Mouse (Mus musculus): ENCODE measurements around the gene Enc1. TPM values are rescaled to one million over a fixed set of nuclear protein-coding genes. Genes with fewer than 3 reads are reported as not detected.
"Not testable (repeated sequence)": the region's sequence is repeated elsewhere in the genome, so short reads cannot be mapped to it uniquely, and the experiment has no call there.

Gene Enc1
- total RNA-seq, 2 experiments from 2014 or later = 6.2 to 10.6 TPM

DNA sequence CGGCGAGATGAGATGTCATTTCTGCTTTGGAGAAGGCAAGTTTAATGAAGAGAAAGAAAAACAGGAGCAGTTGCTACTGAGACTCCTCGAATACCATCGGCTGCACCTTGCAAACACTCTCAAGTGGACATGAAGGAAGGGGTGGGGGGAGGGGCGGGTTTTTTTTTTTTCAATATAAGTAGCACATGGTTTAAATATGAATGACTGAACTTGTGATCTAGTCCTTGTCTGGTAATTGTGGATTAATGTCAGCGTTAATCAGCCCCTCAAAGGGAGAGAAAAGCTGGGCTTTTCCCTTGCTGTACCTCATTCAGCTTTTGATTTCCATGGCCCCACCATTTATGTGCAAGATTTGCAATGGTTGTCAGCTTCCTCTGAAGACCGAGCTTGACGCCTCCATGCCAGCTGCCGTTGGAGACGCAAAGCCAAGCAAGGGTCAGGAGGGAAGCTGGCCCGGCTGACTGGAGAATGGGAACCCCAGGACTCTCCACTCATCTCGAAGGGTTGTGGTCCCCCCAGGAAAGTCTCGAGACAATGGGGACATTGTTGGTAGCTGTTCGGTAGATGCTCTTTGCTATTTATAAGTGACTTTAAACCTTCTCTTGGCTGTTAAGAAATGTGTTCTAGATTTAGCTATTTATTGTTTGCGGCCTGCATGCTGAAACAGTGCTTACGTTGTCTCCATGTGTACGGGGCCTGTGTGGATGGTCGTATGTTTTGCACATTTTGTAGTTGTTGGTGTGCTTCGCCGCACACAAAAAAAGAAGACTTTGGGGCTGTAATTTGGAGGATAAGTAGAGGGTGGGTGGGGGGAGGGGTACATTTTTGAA, 9.9 kb downstream of the Enc1 start:
- DNase-seq (ENCODE audit: low spot score in 2 of 2) = no peak

DNA sequence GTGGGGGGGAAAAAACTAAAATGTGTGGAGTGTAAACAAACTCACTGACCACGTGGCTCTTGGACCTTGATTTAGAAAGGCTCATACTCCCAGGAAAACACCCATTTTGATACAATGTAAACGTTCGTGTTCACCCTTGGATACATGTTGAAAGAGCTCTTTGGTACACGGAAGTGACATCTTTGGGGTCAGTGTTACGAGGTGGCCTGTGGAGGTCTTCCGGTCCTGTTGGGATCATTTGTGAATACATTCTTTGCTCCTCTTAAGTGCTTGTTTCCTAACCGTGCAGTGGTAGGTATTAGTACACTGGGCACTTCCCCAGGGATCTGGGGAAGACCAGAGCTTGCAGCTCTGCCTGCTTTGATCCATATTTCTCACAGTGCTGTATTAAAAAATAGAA, 10.8 kb downstream of the Enc1 start:
- DNase-seq (ENCODE audit: low spot score in 2 of 2) = no peak

DNA sequence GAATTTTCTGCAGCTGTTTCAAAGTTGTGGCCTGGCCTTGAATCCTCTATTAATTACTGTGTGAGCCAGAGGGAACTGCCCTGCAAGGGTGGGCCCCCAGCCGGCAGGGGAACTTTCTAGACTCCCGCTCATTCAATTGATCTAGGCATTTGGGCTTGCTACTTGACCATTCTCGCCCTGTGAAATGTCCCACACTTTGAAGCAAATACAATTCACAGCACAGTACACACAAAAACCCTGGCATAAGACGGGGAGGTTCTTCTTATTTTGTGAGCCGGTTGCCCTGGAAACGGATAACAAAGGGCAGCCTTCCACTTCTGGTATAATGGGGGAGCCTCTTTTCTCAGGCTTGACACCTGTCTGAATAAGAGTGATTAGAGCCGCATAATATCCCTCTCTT, 11.6 kb downstream of the Enc1 start:
- DNase-seq (ENCODE audit: low spot score in 2 of 2) = no peak

DNA sequence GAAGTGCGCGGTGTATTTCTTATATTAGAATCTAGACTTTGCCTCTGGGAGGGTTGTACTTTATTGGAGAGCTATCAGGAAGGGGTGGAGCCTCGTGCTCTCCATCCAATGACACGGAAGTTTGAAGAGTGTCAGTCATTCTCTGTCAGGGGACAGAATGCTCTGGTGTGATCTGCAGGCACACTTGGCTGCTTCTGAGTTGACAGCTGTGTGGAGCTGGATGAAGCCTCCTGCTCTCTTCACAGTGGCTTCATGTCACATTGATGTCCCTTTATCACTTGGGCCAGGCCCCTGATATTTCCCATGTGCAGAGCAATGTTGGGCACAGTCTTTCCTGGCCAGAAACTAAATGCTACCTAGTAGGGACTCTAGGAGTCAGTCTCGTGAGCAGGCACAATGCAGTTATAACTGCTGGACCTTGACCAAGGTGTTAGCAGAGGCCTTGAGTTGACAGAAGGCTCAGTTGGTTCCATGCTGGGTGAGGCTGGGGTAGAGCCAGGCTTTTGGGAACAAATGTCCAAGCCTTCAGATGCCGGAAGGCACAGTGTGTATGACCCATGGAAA, 12.6 kb downstream of the Enc1 start:
- DNase-seq (ENCODE audit: low spot score in 2 of 2) = no peak

DNA sequence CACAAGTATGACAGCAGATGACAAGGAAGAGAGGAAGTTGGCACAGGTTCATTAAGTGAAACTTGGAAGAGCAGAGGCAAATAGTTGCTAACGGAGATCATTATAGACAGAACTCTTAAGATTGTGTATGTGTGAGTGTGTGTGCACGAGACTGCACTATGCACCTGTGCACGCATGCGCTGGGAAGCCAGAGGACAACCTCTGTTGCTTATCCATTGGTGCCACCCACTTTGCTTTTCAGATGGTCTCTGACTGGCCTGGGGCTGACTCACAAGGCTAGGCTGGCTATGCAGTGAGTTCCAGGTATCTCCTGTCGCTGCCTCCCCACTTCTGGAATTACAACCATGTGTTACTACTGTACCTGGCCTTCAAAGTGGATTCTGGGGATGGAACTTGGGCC, 13.1 kb downstream of the Enc1 start:
- DNase-seq (ENCODE audit: low spot score in 2 of 2) = no peak

DNA sequence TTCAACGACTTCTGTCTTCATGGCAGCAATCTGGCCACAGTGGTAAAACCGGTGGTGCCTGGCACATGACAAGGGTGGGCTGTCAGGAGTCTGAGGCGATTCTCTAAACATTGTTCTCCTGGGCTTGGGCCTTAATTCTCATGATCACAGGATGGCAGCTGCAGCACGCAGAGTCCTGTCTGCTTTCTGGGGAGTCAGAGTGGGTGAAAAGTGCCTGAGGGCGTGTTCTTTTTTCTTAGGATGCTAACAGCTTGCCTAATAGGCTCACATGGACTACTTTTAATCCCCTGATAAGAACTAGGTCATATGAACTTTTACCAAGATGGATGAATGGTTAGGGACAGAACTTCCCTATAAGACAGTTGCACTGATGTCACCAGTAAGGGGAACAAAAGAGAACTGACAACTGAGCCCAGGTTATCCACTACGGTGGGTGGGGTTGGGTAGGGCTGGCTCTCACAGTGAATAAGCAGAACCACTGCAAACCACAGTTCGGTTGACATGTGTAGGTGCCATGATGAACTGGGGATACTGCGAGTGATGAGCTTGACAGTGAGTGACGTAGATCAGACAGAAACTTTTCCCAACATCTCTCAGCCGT, 13.8 kb downstream of the Enc1 start:
- DNase-seq (ENCODE audit: low spot score in 2 of 2) = no peak

DNA sequence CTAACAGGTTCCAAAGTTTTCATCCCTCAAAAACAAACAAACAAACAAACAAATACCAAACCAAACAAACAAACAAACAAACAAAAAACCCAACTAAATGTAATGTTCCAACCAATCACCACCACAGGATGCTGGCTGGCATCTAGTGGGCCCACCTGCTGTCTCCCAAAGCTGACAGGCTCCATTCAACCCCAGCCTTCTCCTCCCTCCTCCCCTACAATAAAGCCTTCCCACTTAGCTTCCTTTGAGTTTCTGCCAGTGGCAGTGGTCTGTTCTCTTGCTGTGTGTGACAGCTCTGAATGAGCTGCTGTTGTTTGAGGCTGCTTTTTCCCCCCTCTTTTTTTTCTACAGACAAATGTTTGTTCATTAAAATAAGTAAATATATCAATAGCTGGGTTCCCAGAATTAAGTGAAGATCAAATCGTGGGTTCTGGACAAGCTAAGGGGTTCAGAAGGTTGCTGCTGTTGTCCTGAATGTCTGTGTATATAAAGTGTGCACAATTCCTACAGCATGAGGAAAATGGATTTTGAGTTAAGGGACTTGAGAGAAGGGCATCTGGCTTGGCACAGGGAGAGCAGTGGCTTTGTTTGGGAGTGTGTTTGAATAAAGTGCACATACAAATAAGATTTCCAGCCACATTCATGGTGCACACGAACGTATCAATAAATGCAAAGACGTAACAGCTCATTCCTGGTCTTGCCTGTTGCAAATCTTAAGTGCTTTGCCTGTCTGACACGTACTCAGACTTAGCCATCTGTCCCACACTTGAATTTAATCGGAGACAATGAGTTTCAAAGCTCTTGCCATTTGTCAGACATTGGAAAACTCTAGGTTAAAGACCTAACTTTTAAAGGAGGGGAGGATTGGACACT, 15.3 kb downstream of the Enc1 start:
- DNase-seq (ENCODE audit: low spot score in 2 of 2) = no peak

DNA sequence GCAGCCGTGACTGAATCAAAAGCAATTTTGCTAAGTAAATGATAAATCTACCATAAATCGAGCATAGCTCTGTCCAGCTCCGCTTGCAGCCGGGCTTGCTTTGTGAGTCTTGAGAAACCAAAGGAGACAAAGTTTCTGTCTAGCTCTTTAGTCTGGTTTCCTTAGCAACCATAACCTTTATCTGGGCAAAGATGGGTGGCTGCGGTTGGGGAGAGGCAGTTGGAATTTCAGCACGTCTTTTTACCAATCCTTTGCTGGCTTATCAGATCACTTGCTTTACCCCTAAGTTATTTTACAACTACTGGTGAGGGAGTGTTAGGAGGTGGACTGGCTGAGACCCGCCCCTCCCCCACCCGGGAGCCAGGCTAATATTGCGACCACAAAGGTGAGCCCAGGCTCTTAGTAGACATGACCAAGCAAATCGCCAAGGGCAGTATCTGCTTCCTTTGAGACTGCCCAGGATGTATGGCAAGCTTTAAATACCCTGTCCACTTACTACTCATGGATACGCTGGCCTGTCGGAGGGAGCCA, 16.0 kb downstream of the Enc1 start:
- DNase-seq (ENCODE audit: low spot score in 2 of 2) = no peak

DNA sequence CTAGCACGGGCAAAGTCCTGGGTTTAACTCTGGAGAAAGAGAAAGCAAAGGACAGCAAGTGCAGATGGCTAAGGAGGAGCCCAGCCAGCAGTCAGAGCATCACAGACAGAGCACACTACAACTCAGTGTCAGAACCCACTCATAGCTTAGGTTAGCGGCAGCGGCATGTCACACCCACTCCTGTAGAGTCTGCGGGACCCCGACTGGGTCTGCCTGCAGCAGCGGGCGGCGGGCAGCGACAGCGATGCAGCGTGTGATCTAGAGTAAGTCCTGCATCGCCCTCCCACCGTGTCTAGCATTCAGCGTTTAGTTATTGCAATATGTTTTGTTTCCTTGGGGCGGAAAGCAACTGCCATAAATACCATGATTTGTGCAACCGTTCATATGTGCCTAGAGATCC, 18.4 kb downstream of the Enc1 start:
- DNase-seq (ENCODE audit: low spot score in 2 of 2) = no peak

DNA sequence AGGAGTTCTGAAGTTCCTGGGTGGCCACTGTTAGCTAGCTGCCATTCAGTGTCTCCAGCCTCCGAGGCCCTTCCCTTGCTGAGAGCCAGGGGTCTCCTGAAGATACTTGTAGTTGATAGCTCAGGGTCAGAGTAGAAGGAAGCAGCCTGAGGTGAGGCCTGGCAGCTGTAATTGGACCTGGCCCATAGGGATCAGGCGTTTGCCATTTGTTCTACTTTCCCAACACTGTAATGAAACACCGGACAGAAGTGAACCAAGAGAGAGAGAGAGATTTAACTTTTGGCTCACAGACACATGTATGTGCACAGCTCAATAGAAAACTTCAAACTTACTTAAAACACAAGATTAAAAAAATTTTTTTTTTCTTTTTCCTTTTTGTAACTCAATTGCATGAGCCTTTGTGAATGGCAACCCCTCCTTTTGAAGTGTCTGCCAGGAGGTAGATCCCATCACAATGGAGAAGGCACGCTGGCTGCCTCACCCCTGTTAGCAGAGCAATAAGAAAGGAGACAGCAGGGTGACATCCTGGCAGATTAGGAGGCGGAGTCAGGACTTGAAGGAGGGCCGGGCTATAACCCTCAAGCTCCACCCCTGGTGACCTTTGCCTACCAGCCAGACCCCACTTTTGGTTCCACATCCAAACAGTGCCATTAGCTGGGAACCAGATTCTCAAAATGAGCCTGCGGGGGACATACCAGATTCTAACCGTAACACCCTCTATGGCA, 19.7 kb downstream of the Enc1 start:
- no peak for DNase-seq (ENCODE audit: low spot score in 2 of 2)

DNA sequence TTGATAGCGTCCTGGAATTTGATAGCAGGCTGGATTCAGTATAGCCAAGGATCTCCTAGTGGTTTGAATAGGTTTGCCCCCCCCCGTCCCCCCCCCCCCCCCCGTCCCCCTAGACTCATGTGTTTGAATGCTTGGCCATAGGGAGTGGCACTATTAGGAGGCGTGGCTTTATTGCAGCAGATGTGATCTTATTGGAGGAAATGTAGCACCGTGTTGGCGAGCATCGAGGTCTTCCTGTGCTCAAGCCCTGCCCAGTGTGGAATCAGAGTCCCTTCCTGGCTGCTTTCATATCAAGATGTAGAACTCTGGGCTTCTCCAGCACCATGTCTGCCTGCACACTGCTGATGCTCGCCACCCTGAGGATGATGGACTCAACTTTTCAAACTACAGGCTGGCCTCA, 20.6 kb downstream of the Enc1 start:
- DNase-seq (ENCODE audit: low spot score in 2 of 2) = no peak

DNA sequence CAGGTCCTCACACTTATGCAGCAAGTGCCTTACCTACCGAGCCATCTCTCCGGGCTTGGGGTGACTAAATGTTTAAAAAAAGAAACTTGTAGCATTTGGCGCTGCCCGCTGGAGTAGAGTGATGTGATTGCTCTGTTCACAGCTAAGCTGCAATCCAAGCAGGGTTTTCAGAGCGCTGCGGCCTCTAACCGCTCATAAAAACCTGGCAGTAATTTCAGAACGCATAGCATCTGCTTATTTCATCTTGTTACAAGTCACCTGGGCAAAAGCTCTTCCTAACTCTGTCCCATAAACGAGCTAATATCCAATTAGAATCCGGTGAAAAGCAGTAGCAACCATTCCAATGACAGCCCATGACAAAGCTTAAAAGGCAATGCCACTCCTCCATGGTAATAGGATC, 21.8 kb downstream of the Enc1 start:
- DNase-seq (ENCODE audit: low spot score in 2 of 2) = no peak

DNA sequence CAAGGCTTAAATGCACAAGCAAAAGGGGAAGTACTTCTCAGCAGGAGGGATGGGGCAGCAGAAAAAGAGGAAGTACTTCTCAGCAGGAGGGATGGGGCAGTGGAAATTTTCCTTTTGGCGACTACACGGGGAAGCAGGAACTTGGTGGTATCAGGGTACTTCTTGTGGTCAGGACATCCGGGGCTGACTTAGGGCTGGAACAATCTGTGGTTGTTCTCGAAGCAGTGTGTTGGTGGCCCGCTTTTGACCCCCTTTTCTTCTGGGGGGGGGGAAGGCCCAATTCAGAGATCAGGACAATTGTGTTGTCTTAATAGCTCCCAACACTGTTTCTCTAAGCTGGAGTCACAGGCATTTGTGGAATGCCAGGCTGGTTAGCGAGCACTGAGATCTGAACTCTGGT, 24.6 kb downstream of the Enc1 start:
- not testable (repeated sequence) for DNase-seq (ENCODE audit: low spot score in 2 of 2)

DNA sequence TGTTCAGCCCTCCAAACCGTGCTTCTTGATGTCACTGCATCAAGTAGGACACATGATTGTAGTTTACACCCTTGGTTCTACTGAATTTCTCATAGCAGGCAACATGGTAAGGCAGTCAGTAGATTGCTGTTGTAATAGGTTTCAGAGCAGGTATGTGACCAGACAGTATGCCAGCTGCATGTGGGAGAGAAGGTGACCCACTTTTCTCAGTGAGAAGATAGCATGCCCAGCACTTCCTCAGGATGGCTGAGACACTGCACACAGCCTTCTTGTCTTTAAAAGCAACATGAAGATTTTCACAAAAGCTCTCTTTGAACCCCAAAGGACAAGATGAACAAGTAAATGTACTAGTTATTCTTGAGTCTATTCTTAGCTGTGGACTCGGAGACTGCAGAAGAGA, 29.8 kb downstream of the Enc1 start:
- no peak for DNase-seq (ENCODE audit: low spot score in 2 of 2)

DNA sequence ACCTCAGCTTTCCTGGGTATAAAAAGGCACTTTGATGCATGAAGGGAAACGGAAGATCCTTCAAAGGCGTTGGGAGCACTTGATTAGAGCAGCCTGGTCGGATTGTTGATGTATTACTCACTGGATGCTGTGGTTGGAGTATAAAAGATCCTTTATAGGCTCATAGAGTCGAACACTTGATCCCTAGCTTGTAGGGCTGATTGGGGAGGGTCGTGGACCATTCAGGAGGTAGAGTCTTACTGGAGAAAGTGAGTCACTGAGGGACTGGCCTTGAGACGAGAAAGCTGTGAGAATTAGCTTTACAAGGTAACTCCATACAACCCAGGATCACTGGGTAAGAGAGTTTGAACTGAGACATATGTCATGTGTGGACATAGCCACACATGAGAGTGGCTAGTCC, 30.7 kb downstream of the Enc1 start:
- DNase-seq (ENCODE audit: low spot score in 2 of 2) = no peak

DNA sequence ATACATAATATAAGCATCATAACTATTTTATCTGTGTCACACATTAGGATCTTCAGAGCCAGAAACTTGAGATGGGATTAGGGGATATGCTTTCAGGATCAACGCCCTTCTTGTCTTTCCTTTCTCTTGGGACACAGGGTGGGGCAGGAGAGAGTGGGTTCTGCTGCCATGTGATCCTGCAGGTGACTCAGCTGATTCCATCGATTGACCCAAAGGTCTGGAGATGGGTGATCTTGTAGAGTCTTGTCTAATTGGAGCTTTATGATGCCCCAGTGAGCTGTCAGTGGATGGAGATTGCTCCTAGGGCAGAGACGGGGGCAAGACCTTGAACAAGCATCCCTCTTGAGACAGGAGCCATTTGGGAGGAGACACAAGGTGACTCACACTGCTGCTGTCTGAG, 33.9 kb downstream of the Enc1 start:
- no peak for DNase-seq (ENCODE audit: low spot score in 2 of 2)

DNA sequence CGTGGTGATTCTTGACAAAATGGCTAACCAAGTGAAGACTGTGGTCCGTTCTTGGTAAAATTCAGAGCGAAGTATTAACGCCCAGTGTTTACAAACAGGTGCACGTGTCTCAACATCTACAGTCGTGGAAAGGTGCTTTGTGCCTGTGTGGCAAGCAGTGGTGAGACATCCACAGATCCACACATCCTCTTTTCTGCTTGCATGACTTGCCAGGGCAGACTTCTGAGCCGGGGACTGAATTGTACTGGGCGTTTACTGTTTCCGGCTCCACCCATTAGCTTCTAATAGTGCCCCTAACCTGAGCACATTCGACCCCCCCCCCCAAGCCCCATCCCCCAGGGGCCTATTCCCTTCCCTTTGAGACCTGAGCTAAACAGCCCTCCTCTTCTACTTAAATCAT, 34.6 kb downstream of the Enc1 start:
- no peak for DNase-seq (ENCODE audit: low spot score in 2 of 2)

DNA sequence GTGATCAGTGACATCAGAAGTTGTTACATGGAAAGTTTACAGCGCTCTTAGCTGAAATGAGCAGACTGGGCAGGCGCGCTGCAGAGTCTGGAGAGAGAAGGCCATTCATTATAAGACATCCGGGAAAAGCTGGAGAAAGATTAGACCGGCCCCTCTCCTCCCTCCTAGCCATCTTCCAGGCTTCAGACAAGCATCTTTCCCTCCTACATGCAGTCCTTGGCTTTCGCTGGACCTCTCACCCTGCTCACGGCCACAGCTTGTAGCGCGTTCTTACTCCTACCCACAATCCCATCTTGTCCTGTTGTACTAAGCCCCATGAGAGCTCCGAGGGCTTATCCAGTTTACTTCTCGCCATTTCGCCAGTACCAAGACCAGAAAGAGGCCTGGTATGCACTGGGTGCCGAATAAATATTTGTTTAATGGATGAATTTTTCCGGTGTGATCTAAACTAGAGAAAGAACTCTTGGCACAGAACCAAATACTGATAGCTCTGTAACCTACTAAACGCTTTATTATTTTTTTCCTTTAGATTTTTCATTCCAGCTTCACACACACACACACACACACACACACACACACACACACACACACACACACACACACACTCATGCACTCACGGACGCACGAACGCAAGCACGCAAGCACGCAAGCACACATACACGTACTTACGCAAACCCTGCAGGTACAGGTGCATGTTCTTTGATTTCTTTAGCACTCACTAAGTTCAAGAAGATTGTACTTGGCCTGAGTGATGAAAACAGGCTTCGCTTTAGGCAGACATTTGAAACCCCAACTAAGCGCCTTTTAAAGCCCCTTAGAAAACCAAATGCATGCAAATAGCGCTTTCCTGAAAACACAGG, 41.4 kb downstream of the Enc1 start:
- no peak for DNase-seq (ENCODE audit: low spot score in 2 of 2)

DNA sequence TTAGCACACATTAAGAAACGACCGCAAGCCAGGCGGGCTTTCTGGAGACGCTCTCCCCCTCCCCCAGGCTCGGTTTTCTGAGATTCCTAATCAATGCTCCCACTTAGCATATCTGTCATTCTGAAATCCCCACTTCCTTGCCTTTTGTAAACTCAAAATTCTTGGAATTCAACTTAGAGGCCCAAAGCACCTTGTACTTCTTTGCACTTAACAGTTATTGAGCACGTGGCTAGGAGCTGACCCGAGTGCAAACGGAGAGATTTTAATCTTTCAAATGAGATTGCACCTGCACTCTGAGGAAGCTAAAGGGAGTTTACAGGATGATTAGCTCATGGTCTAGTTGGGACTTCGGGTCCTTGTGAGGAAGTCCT, 42.0 kb downstream of the Enc1 start:
- DNase-seq (ENCODE audit: low spot score in 2 of 2) = no peak

DNA sequence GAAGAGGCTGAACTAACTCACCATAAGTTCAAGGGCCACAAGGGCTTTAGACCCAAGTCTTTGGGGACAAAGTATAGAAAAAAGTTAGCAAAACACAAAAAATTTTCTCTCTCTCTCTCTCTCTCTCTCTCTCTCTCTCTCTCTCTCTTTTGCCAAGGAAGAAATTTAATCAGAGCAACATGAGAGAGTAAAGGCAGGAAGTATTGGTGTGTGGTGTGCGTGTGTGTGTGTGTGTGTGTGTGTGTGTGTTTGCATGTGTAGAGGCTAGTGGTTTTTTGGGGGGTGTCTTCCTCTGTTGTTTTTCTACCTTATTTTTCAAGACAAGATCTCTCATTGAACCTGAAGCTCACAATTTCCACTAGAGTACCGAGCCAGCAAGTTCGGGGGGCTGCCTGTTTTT, 46.1 kb downstream of the Enc1 start:
- DNase-seq (ENCODE audit: low spot score in 2 of 2) = no peak

Measured in adrenal gland, adult 18-20 months (tissue).